Mouse (Mus musculus) cerebellum, adult 9-10 months (tissue): ENCODE results near the gene Dlec1.

Experiments used
- DNase-seq: peaks from one replicate; pipeline ENCODE4 v3.0.0; 2022

Gene Dlec1

GRCm38 (mm10) chr9:119144696-119145095, 42.4 kb downstream of the Dlec1 start:
- peak; percentile 14 for DNase-seq

GRCm38 (mm10) chr9:119145137-119145536, 42.9 kb downstream of the Dlec1 start:
- no peak for DNase-seq

GRCm38 (mm10) chr9:119145638-119146037, 43.4 kb downstream of the Dlec1 start:
- no peak for DNase-seq

GRCm38 (mm10) chr9:119146098-119146770, 44.0 kb downstream of the Dlec1 start:
- no peak for DNase-seq

GRCm38 (mm10) chr9:119149601-119150000, 47.3 kb downstream of the Dlec1 start:
- DNase-seq = no peak

- DNase-seq = no peak
Measured at GRCm38 (mm10) chr9:119151751-119152150, 49.5 kb downstream of the Dlec1 start.

GRCm38 (mm10) chr9:119155416-119155815, 53.1 kb downstream of the Dlec1 start:
- no peak for DNase-seq

GRCm38 (mm10) chr9:119155826-119156225, 53.5 kb downstream of the Dlec1 start:
- no peak for DNase-seq

GRCm38 (mm10) chr9:119156278-119157201, 54.3 kb downstream of the Dlec1 start, which contains the start of gene Acaa1b:
Gene Acaa1b, minus strand, starts transcription at chr9:119157093.
- peak; percentile 38 for DNase-seq

GRCm38 (mm10) chr9:119158861-119159260, 56.6 kb downstream of the Dlec1 start, which contains the start of gene Gm47289:
Gene Gm47289, plus strand, starts transcription at chr9:119159161.
- DNase-seq = no peak

- DNase-seq = no peak
Measured at GRCm38 (mm10) chr9:119160689-119161088, 58.4 kb downstream of the Dlec1 start.

- no peak for DNase-seq
Measured at GRCm38 (mm10) chr9:119164743-119165142, 62.5 kb downstream of the Dlec1 start.

- no peak for DNase-seq
Measured at GRCm38 (mm10) chr9:119165548-119165947, 63.3 kb downstream of the Dlec1 start.

- no peak for DNase-seq
Measured at GRCm38 (mm10) chr9:119167608-119168007, 65.3 kb downstream of the Dlec1 start.

GRCm38 (mm10) chr9:119179292-119179691, 77.0 kb downstream of the Dlec1 start:
- DNase-seq = no peak

GRCm38 (mm10) chr9:119181241-119181728, 79.0 kb downstream of the Dlec1 start:
- DNase-seq = peak; percentile 10

GRCm38 (mm10) chr9:119192202-119192990, 90.1 kb downstream of the Dlec1 start:
- DNase-seq = peak; percentile 9
